Comparison of ENCODE assay signal across 7 mouse cellular contexts in genomic region chr9:58268384-58269313, GRCm38 (mm10). TPM values are rescaled to one million over a fixed set of nuclear protein-coding genes. Genes with fewer than 3 reads are reported as not detected.
A peak's percentile ranks its signal among the peaks of the same experiment; 100 is the strongest.
DNase-seq lines count a peak whose midpoint lies in the region; ATAC-seq and TF ChIP-seq lines count a peak whose summit lies in the region.

No protein-coding gene starts in this region.

- H3K9me3 ChIP-seq in liver, postnatal 0 days (ENCODE audit: low read length): no peaks in the 10 kb centered on the region

- no peak for TF ChIP-seq POLR2A in small intestine, adult 2 months (IDR thresholded peaks at IDR 0.05; ENCODE audit: low read depth, low read length)

- H3K4me2 ChIP-seq in liver, postnatal 0 days (ENCODE audit: low read depth, low read length): no peak overlapping the region; the same call in 1 of the 2 replicates

- no peak for TF ChIP-seq EP300 in liver, postnatal 0 days (IDR thresholded peaks at IDR 0.05; ENCODE audit: low read depth)

- H3K27me3 ChIP-seq in liver, postnatal 0 days (ENCODE audit: insufficient read depth, low read length): no peaks in the 10 kb centered on the region
- H3K27me3 ChIP-seq in small intestine, adult 2 months (ENCODE audit: control insufficient read depth, insufficient read depth, low read length): no peaks in the 10 kb centered on the region

- 40% methylated on average over 12 of the region's 12 CpGs for WGBS in liver, postnatal 0 days (ENCODE audit: insufficient replicate concordance)
- WGBS in small intestine, adult 2 months: 41% methylated on average over 12 of the region's 12 CpGs

- peak; percentile 89 for TF ChIP-seq CTCF in liver, postnatal 0 days (IDR thresholded peaks at IDR 0.05; ENCODE audit: low read depth)
- peak; percentile 61; the same call in 1 of the 2 replicates for TF ChIP-seq CTCF in small intestine, adult 2 months (IDR thresholded peaks at IDR 0.05; ENCODE audit: extremely low read depth, insufficient read length, insufficient replicate concordance, low read depth, low read length)

- H3K36me3 ChIP-seq in liver, postnatal 0 days (replicated peaks; ENCODE audit: insufficient read depth, low read length): no peaks in the 10 kb centered on the region
- no peaks in the 10 kb centered on the region for H3K36me3 ChIP-seq in small intestine, adult 2 months (ENCODE audit: control insufficient read depth, insufficient read depth, low read length)

- H3K9ac ChIP-seq in liver, postnatal 0 days (replicated peaks): no peak overlapping the region

- H3K4me1 ChIP-seq in liver, postnatal 0 days (ENCODE audit: insufficient read depth): peaks cover 6% of the 10 kb centered on the region
- no peaks in the 10 kb centered on the region for H3K4me1 ChIP-seq in small intestine, adult 2 months (ENCODE audit: control insufficient read depth, insufficient read depth, insufficient read length, low read length)

- peak; percentile 36; the same call in 1 of the 2 replicates for ATAC-seq in granulocyte monocyte progenitor cell, adult 5-6 weeks (replicated peaks; ENCODE audit: poor library complexity, severe bottlenecking)
- ATAC-seq in liver, postnatal 0 days: no peak

- H3K4me3 ChIP-seq in liver, postnatal 0 days (ENCODE audit: low read depth, low read length): no peak overlapping the region
- H3K4me3 ChIP-seq in small intestine, adult 2 months (ENCODE audit: low read depth, low read length): no peak overlapping the region

- DNase-seq in left cerebral cortex, adult 18-20 months (ENCODE audit: low spot score in 2 of 2): peak; percentile 50 to 58
- no peak for DNase-seq in left cerebral cortex, adult 8-10 months (ENCODE audit: low spot score in 2 of 2)
- peak; percentile 94 for DNase-seq in ES-CJ7 (ENCODE audit: low read depth, low spot score)
- peak; percentile 44 for DNase-seq in adrenal gland, postnatal 25 days
- peak; percentile 78 for DNase-seq in liver, postnatal 0 days

- H3K27ac ChIP-seq in liver, postnatal 0 days (ENCODE audit: low read depth): no peak overlapping the region
- no peak overlapping the region for H3K27ac ChIP-seq in small intestine, adult 2 months (ENCODE audit: insufficient read depth, low read depth, low read length)

RNA-seq across cellular contexts. Expression of gene Stoml1, which starts 15.7 kb away (rescaled TPM):
- 10 to 100 TPM; 67.9 to 69.7 TPM for total RNA-seq in left cerebral cortex, adult 18-20 months (2021)
- total RNA-seq in left cerebral cortex, adult 8-10 months (2022): 10 to 100 TPM; 65.6 to 69.4 (median 67.4) TPM
- 18.2 and 29.6 TPM in 2 replicates for total RNA-seq in adrenal gland, postnatal 25 days (2021)
- total RNA-seq in granulocyte monocyte progenitor cell, adult 5-6 weeks (2014; fragmentation: Nextera tagmentation): 10.4 and 11.6 TPM in 2 replicates
- total RNA-seq in granulocyte monocyte progenitor cell, adult 5-6 weeks (2017): 6.3 and 17.7 TPM in 2 replicates
- polyA plus RNA-seq in liver, postnatal 0 days (2015; fragmentation: Nextera tagmentation; extraction: Ambion mirVana): 5.6 and 6.7 TPM in 2 replicates
- polyA plus RNA-seq in small intestine, adult 2 months (2012; rRNA removed): 9.9 and 21.3 TPM in 2 replicates

RNA-seq across cellular contexts. Expression of gene Pml, which starts 19.1 kb away (rescaled TPM):
- 10 to 100 TPM; 17.2 to 17.7 TPM for total RNA-seq in left cerebral cortex, adult 18-20 months (2021)
- total RNA-seq in left cerebral cortex, adult 8-10 months (2022): 10 to 100 TPM; 15.3 to 20.3 (median 17.5) TPM
- total RNA-seq in adrenal gland, postnatal 25 days (2021): 23.6 and 35.1 TPM in 2 replicates
- 49.9 and 57.2 TPM in 2 replicates for total RNA-seq in granulocyte monocyte progenitor cell, adult 5-6 weeks (2014; fragmentation: Nextera tagmentation)
- 9.3 and 10.1 TPM in 2 replicates for total RNA-seq in granulocyte monocyte progenitor cell, adult 5-6 weeks (2017)
- 8.4 and 8.5 TPM in 2 replicates for polyA plus RNA-seq in liver, postnatal 0 days (2015; fragmentation: Nextera tagmentation; extraction: Ambion mirVana)
- polyA plus RNA-seq in small intestine, adult 2 months (2012; rRNA removed): 18.4 and 45.0 TPM in 2 replicates

RNA-seq across cellular contexts. Expression of gene Loxl1, which starts 44.3 kb away (rescaled TPM):
- total RNA-seq in left cerebral cortex, adult 18-20 months (2021): 1 to 10 TPM; 1.5 to 2.8 TPM
- 1 to 10 TPM; 1.8 to 3.0 (median 2.3) TPM for total RNA-seq in left cerebral cortex, adult 8-10 months (2022)
- 15.1 and 15.8 TPM in 2 replicates for total RNA-seq in adrenal gland, postnatal 25 days (2021)
- total RNA-seq in granulocyte monocyte progenitor cell, adult 5-6 weeks (2014; fragmentation: Nextera tagmentation): not detected in 2 replicates
- not detected in 2 replicates for total RNA-seq in granulocyte monocyte progenitor cell, adult 5-6 weeks (2017)
- 2.8 and 3.1 TPM in 2 replicates for polyA plus RNA-seq in liver, postnatal 0 days (2015; fragmentation: Nextera tagmentation; extraction: Ambion mirVana)
- 15.6 and 26.7 TPM in 2 replicates for polyA plus RNA-seq in small intestine, adult 2 months (2012; rRNA removed)

Comparison
In these comparisons a context has a peak if more than half of its experiments do, and no peak if none do; other contexts are left out.
1. DNase-seq: peak in left cerebral cortex, adult 18-20 months (2 of 2), ES-CJ7 (single experiment), adrenal gland, postnatal 25 days (single experiment) and liver, postnatal 0 days (single experiment); none in left cerebral cortex, adult 8-10 months (0 of 2).